Mouse (Mus musculus) thymus, adult 18-20 months (tissue): ENCODE results near the gene Fbrsl1.

Experiments used
- DNase-seq, 2 experiments: peaks; one replicate each; pipeline ENCODE4 v3.0.0; 2022; ENCODE audit warnings: mixed read lengths in 2 of 2

The Fbrsl1 gene

DNA sequence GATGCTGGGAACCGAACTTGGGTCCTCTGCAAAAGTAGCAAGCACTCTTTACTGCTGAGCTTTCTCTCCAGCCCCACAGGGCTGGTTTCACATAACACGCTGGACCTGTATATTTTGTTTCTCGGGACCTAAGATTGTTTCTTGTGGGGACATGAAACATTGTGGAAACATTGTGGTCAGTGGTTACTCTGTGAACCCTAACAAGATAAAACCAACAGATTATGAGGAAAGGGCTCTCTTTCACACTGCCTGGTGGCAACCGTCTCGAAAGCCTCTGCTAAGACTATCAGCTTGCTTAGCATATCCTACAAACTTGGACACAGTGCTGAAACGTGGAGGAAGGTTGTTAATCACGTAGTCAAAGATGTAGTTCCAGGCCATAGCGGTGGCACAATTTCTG lies 101.3 kb downstream of the Fbrsl1 start:
- no peak for DNase-seq

GRCm38 (mm10) chr5:110345553-110345952 lies 102.8 kb downstream of the Fbrsl1 start:
- DNase-seq = no peak

- no peak for DNase-seq
Measured at GRCm38 (mm10) chr5:110344524-110344923, 103.8 kb downstream of the Fbrsl1 start, which contains the start of gene Lrcol1. Gene Lrcol1 (plus strand): TSS chr5:110344730.

DNA sequence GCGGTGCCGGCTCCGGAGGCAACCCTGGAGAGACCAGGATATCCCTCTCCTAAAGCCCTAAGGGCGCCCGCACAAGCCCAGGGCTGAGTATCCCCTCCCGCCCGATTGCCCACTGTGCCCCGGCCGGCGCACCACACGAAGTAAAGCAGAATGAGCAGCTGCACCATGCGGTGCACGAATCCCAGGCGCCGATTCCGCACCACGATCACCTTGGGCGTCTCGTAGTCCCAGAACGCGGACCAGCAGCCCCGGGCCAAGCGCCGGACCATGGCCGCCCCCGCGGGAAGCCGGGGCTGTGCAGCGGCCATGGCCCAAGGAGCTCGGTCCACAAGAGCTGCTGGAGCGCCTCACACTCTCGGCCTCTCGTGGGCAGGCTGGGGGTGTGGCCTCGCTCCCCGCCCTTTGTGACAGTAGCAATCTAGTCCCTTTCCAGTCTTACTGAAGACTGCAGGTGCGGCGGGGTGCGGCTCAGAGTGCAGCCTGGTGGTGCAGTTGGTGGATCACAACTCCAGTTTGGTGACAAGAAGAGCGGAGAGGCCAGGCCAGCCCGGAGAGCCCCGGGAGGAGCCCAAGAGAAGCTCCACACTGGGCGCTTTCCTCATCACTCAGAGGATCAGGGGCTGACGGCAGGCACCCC lies 105.5 kb downstream of the Fbrsl1 start, which contains the start of gene P2rx2:
Gene P2rx2, minus strand, starts transcription at position 565 of the 637 bp plus-strand sequence.
- DNase-seq = peak in 1 of 2 experiments; percentile 14

GRCm38 (mm10) chr5:110338792-110339191 lies 109.5 kb downstream of the Fbrsl1 start:
- DNase-seq = no peak

GRCm38 (mm10) chr5:110330508-110330907 lies 117.8 kb downstream of the Fbrsl1 start:
- DNase-seq = no peak

GRCm38 (mm10) chr5:110313127-110313526 lies 135.2 kb downstream of the Fbrsl1 start:
- DNase-seq = no peak
